Mouse (Mus musculus) cortical plate, adult 2 months (tissue): ENCODE measurements around the gene Asb15. TPM values are rescaled to one million over a fixed set of nuclear protein-coding genes. Genes with fewer than 3 reads are reported as not detected.

Experiments used
- H3K27ac ChIP-seq: fragments of 200-500 bp; 2 replicates; pipeline ENCODE4 v1.5.1; 2012; ENCODE audit warnings: low read length, control low read depth, inconsistent platforms; ENCODE audit not compliant: insufficient read depth
- H3K4me1 ChIP-seq: fragments of 200-500 bp; 2 replicates; pipeline ENCODE4 v1.6.1; 2011; ENCODE audit warnings: low read length; ENCODE audit not compliant: control insufficient read depth, insufficient read depth
- H3K4me3 ChIP-seq: fragments of 200-500 bp; 2 replicates; pipeline ENCODE4 v1.5.1; 2011; ENCODE audit warnings: mild to moderate bottlenecking, low read length, control low read depth; ENCODE audit not compliant: insufficient read depth
- CTCF ChIP-seq: fragments of 200-500 bp; IDR thresholded peaks from 2 replicates; pipeline ENCODE4 v1.5.1; 2011; ENCODE audit warnings: mild to moderate bottlenecking, control low read depth, low read length; ENCODE audit not compliant: insufficient read depth; ENCODE audit errors: extremely low read depth
- POLR2A ChIP-seq: fragments of 200-500 bp; IDR thresholded peaks from 2 replicates; pipeline ENCODE4 v1.6.1; 2011; ENCODE audit warnings: mild to moderate bottlenecking, low read length, control low read depth; ENCODE audit not compliant: insufficient read depth; ENCODE audit errors: extremely low read depth
- polyA plus RNA-seq: library from polyadenylated mRNA; depleted of rRNA; stranded (reverse); fragments of >200 nt; gene quantifications from 2 replicates; pipeline ENCODE4 v1.2.3, GENCODE M21; 2012; rRNA removed

Asb15 gene
- polyA plus RNA-seq = 0.04 TPM in 2 replicates

GRCm38 (mm10) chr6:24528064-24528243 lies at the start of gene Asb15:
Gene Asb15, plus strand, starts transcription at chr6:24528144.
- Histone ChIP-seq H3K4me1 (peaks cover 4% of the 10 kb centered on the region; the same call in 1 of the 2 replicates), H3K27ac (peak within 1 kb of the TSS; percentile 26), H3K4me3 (peak within 1 kb of the TSS; percentile 85)
- TF ChIP-seq POLR2A (no peak), CTCF (no peak)

DNA sequence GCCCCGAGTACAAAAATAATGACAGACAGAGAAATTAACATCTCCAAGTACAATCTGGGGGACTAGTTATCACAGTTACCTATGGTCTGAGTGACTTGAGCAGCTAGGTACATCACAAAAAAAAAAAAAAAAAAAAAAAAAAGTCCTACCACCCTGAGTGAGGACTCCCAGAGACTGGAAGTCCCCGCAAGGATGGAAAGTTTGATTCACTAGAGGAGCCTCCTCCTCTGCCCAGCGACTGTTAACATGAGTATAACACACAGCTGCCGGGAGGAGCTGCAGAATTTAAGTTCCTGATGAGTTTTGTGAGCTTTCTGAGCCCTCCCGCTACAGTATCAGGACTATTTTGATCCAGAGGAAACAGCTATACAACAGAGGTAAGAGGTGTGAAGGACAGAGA lies 41.4 kb upstream of the Asb15 start:
- H3K4me3 ChIP-seq = no peak overlapping the region
- no peaks in the 10 kb centered on the region for H3K4me1 ChIP-seq
- no peak for TF ChIP-seq POLR2A
- no peak for TF ChIP-seq CTCF
- no peak overlapping the region for H3K27ac ChIP-seq

GRCm38 (mm10) chr6:24490341-24490740 lies 37.6 kb upstream of the Asb15 start:
- Histone ChIP-seq H3K4me3 (no peak overlapping the region), H3K4me1 (no peaks in the 10 kb centered on the region), H3K27ac (no peak overlapping the region)
- no peak for TF ChIP-seq CTCF
- TF ChIP-seq POLR2A = no peak

DNA sequence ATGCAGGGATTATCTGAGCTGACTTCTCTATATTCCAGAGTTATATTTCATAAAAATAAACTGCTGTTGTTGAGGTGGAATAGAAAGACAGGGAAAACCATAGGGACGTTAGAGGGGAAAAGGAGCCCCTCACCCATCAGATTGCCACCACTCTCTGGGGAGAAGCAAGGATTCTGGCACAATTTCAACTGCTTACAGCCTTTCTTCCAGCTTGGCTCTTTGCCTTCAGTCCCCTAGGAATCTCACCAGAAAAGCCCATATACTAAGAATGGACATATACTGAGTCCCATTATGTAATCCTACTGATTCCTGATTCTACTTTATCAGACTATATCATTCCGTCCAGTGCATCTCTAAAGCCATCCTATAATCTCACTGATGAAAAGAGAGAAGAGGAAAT lies 23.8 kb upstream of the Asb15 start:
- TF ChIP-seq CTCF = no peak
- no peak overlapping the region for H3K4me3 ChIP-seq
- H3K27ac ChIP-seq = no peak overlapping the region

DNA sequence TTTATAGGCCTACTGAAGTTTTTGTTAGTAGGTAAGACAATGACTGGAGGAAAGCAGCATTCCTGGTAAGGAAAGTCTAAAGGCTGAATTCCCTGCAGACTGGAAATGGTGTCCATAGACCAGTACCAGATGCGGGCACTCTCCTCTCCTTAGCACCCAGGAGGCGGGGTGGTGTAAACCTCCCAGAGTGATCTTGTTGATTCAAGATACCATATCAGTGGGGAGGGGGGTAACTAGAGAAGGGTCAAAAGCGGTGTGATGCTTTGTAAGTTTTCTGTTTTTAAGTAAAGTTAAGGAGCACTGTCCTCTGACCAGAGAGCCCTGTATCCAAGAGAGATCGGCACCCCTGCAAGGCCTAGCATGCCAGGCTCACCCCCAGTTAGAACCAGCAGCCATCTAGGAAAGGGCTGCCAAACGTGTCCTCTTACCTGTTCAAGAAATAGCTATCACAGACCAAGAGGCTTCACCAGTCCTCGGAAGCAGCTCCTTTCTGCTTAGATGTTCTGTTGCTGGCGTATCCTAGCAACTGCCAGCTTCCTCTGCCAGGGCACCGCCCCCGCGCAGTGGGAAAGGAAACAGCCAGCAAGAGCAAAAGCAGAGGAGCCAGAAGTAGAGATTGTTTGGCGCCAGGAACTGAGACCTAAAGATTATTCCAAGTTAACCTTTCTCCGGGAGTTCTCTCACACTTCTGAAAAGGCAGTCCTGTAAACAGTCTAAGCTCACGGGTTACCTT lies 13.2 kb upstream of the Asb15 start, which contains the start of gene Iqub:
Gene Iqub, minus strand, starts transcription at position 516 of the 733 bp plus-strand sequence.
- Histone ChIP-seq H3K4me3 (0 out of 2 replicates have a peak within 1 kb of the TSS, but pooled peaks have one; percentile 1), H3K27ac (0 out of 2 replicates have a peak within 1 kb of the TSS, but pooled peaks have one; percentile 8), H3K4me1 (no peaks in the 10 kb centered on the region; the same call in 1 of the 2 replicates)
- TF ChIP-seq POLR2A (no peak), CTCF (no peak)

More for the DNA sequence above, 23.8 kb upstream of the Asb15 start:
- H3K4me1 ChIP-seq = no peaks in the 10 kb centered on the region

- H3K4me3 ChIP-seq = no peak overlapping the region
- H3K27ac ChIP-seq = no peak overlapping the region
- H3K4me1 ChIP-seq = no peaks in the 10 kb centered on the region; the same call in 1 of the 2 replicates
- TF ChIP-seq CTCF = no peak
- TF ChIP-seq POLR2A = no peak
Measured at GRCm38 (mm10) chr6:24516197-24516596, 11.7 kb upstream of the Asb15 start.

DNA sequence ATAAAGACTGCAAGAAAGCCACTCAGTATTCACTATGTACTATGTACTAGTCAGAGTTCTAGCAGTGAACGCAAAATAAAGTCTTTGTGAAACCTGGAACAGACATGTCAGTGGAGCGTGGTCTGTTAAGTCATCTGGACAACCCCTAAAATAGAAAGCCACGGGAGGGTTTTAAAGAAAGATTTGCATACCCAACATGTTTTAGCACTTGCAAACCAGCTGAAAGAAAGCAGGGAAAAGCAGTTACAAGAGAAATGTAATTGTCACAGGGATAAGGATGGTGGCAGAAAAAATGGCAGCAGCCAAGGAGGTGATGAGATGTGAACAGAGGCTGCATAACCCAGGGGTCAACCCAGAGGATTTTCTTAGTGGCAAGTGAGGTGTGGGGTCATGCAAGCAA lies 2.2 kb upstream of the Asb15 start:
- H3K4me3 ChIP-seq = no peak overlapping the region
- peaks cover 4% of the 10 kb centered on the region; the same call in 1 of the 2 replicates for H3K4me1 ChIP-seq
- no peak for TF ChIP-seq CTCF
- no peak for TF ChIP-seq POLR2A
- no peak overlapping the region for H3K27ac ChIP-seq

DNA sequence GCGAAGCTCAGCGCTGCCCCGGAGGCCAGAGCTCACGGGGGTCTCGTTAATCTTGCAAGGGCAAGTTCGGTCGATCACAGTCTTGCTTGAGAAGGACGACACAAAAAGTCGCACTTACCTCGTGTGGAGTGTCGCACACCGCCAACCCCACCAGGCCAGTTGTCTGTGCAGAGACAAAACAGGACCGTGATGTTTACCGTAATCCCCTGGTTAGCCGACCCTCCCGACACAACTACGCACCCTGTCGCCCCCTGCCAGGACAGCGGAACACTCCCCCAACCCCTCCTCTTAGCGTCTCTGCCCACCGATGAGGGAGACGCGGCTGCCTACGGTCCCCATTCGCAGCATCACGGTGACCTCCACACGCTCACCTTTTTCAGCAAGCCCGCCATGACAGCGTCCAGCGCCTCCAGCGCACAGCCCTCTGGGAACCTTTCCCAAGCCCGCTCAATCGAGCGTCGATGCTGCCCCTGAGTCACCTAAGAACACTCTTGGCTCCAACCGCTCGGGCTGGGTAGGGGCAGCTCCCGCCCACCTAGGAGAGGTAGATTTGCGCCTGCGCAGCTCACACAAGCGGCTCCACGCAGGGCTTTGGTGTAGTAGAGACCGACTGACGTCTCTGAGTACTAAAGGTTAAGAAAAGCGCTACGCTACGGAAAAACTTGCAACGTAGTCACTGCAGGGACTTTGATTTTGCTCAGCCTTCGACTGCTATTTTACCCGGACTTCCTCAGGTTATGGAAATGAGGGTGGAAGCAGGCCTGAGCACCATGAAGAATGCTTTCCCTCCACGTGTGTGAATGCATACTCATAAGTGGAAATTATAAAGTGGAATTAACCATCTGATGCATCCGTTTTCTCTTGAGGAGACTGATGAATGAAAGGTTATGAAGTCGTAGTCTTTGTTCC lies 535 bp upstream of the Asb15 start, which contains the start of gene Ndufa5:
Gene Ndufa5, minus strand, starts transcription at position 859 of the 909 bp plus-strand sequence.
- Histone ChIP-seq H3K4me3 (peak within 1 kb of the TSS; percentile 85), H3K4me1 (peaks cover 4% of the 10 kb centered on the region; the same call in 1 of the 2 replicates), H3K27ac (peak within 1 kb of the TSS; percentile 26)
- no peak for TF ChIP-seq CTCF
- TF ChIP-seq POLR2A = peak; percentile 75

DNA sequence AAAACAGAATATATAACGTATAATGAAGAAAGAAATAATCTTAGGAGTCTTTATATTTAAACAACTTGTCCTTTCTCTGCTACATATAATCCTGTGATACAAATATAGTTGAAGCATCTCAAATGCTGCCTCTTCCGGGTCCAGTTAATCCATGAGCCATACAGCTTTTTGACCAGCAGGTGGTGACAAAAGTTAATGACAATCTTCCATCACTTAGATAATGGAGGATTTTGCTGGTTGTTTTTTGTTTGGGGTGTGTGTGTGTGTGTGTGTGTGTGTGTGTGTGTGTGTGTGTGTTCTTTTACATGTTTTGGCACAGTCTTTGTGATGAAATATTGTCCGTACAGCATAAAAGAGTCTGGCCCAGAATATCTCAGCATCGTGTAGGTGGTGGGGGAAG lies 2.2 kb downstream of the Asb15 start:
- Histone ChIP-seq H3K27ac (no peak overlapping the region), H3K4me1 (peaks cover 2% of the 10 kb centered on the region; the same call in 1 of the 2 replicates), H3K4me3 (peak overlapping the region; percentile 3; the same call in 1 of the 2 replicates)
- peak; percentile 42; the same call in 1 of the 2 replicates for TF ChIP-seq CTCF
- TF ChIP-seq POLR2A = no peak
